Mouse (Mus musculus): ENCODE results near the gene Tbl2.

The Tbl2 gene

GRCm38 (mm10) chr5:135148715-135149052 lies 773 bp upstream of the Tbl2 start:
- DNase-seq (ENCODE audit: extremely low spot score, low spot score) = no peak

- no peak for DNase-seq (ENCODE audit: extremely low spot score, low spot score)
Observed at GRCm38 (mm10) chr5:135149820-135150178, 342 bp downstream of the Tbl2 start.

- no peak for DNase-seq (ENCODE audit: extremely low spot score, low spot score)
Observed at GRCm38 (mm10) chr5:135156496-135156895, 7.0 kb downstream of the Tbl2 start.

DNA sequence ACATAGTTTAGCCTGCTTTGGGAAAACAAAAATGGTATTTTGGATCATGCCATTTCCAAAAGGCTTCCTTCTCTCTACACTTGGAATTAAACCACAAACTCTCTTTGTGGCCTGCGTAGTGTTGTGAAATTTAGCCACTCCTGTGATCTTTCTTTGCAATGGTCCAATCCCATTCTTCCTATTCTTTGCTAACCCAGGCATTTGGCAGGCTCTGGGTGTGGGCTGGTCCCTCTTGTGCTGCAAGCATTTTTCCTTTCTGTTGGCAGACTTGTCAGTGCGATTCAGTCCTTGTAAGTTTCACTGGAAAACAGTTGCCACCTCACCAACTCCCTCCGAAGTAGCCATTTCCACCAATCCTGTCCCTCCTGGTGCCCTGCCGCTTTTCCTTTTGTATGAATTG lies 11.8 kb downstream of the Tbl2 start:
- no peak for DNase-seq (ENCODE audit: extremely low spot score, low spot score)

- DNase-seq (ENCODE audit: extremely low spot score, low spot score) = no peak
Observed at GRCm38 (mm10) chr5:135161650-135162049, 12.2 kb downstream of the Tbl2 start.

DNA sequence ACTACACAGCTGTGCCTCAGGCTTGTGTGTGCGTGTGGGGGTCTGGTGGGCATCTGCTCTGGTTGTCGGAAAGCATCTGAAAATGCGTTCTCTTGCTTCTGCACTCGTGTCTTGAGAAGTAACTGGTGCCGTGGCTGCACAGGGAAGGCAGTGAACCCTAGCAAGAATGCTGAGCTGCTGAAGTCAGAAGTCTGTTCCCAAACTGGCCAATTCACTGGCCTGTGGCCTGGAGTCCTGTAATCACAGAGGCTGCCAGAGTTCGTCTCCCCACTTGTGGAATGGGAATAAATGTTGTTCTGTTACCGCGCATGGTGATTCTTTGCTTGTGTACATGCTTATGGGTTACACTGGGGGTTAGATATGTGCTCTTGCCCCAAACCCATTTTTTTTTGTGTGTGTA lies 12.9 kb downstream of the Tbl2 start:
- no peak for DNase-seq (ENCODE audit: extremely low spot score, low spot score)

- no peak for DNase-seq (ENCODE audit: extremely low spot score, low spot score)
Observed at GRCm38 (mm10) chr5:135162821-135163220, 13.4 kb downstream of the Tbl2 start.

DNA sequence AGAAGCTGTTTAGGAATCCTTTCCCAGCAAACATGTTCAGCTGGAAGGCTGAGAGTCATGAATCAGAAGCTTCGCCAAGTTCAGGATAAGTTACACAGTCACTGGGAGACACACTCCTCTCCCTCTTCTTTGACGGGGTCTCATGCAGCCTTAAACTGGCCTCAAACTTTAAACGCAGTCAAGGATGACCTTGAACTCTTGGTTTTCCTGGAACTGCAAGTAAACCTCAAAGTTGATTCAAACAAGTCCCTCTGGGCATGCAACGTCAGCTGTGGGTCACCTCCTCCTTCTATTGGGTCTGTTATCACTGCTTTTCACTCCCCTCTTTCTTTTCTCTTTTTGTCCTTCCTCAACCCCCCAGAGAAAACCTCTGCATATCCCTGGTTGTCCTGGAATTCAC lies 17.5 kb downstream of the Tbl2 start:
- no peak for DNase-seq (ENCODE audit: extremely low spot score, low spot score)

- no peak for DNase-seq (ENCODE audit: extremely low spot score, low spot score)
Observed at GRCm38 (mm10) chr5:135167469-135167868, 18.0 kb downstream of the Tbl2 start.

DNA sequence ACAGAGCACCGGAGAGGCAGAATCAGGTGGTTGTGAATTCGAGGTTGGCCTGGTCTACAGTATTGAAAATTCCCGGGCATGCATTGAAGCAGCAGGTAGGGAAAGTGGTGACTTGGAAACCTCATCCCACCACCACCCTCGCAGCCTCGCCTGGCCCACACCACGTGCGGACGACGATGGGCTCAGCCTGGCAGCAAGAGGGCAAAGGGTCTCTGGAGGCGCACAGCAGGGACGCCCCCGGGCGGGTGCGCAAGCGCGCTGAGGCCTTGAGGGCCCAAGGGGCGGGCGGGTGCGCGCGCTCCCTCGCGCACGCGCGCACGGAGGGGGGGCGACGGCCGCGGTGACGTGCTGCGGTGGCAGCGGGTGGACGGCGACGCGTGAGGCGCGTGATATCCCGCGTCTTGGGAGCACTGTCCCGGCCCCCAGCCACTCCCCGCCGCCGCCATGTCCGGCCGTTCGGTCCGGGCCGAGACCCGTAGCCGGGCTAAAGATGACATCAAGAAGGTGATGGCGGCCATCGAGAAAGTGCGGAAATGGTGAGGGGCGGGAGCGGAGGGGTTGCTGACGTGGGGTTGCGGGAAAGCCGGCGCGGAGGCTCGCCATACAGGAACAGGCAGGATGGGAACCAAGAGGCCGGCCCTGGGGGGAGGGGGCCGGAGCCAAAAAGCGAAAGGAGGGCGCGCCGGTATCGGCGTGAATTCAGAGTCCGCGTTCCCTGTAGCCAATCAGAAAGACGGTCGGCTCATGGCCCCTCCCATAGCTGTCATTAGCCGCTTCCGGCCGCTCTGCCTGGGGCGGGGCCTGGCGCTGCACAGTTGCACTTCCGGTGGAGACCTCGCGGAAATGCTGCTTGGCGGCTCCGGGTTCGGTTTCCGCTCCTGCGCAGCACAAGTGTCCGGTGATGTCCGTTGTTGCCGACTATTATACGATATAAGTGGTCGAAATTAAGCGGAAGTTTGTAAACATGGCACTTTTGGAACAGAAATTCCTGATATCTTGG lies 18.9 kb downstream of the Tbl2 start, which contains the start of gene Bcl7b:
Gene Bcl7b, plus strand, starts transcription at position 221 of the 1,000 bp plus-strand sequence.
- DNase-seq (ENCODE audit: extremely low spot score, low spot score) = peak; percentile 96

GRCm38 (mm10) chr5:135169479-135169878 lies 20.0 kb downstream of the Tbl2 start:
- no peak for DNase-seq (ENCODE audit: extremely low spot score, low spot score)

GRCm38 (mm10) chr5:135171688-135172220 lies 22.3 kb downstream of the Tbl2 start:
- no peak for DNase-seq (ENCODE audit: extremely low spot score, low spot score)

GRCm38 (mm10) chr5:135172986-135173385 lies 23.5 kb downstream of the Tbl2 start:
- no peak for DNase-seq (ENCODE audit: extremely low spot score, low spot score)

DNA sequence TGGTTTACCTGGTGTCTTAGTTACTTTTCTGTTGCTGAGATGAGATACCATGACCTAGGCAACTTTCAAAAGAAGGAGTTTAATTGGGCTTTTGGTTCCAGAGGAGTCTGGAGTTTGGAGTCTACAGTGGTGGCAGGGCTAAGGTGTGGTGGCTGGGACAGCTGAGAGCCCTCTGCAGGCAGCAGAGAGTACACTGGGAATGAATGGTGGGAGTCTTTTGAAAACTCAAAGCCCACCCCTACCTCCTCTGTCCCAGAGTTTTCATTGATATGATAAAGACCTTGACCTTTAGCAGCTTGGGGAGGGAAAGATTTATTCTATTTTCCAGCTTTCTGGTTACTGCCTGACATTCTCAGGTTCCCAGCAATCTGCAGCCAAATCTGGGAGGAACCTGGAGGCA lies 25.6 kb downstream of the Tbl2 start:
- no peak for DNase-seq (ENCODE audit: extremely low spot score, low spot score)

- DNase-seq (ENCODE audit: extremely low spot score, low spot score) = no peak
Observed at GRCm38 (mm10) chr5:135178523-135178922, 29.1 kb downstream of the Tbl2 start.

DNA sequence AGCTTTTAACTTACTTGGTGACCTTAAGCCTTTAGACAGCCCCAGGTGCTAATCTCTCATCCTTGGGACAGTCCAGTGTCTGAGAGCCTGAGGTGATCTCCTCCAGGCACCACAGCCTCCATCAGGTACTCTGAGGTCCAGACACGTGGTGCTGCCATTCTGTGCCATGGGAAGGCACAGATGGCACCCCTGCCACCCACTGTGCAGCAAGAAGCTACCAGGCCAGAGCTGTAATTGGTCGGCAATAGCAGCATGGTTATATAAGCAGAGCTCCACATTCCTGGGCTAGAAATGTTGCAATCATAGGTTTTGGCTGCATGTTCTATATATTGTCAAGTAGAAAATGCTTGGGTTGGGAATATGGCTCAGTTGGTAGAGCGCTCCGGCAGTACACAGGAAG lies 29.5 kb downstream of the Tbl2 start:
- DNase-seq (ENCODE audit: extremely low spot score, low spot score) = no peak

GRCm38 (mm10) chr5:135179616-135180015 lies 30.2 kb downstream of the Tbl2 start:
- no peak for DNase-seq (ENCODE audit: extremely low spot score, low spot score)

DNA sequence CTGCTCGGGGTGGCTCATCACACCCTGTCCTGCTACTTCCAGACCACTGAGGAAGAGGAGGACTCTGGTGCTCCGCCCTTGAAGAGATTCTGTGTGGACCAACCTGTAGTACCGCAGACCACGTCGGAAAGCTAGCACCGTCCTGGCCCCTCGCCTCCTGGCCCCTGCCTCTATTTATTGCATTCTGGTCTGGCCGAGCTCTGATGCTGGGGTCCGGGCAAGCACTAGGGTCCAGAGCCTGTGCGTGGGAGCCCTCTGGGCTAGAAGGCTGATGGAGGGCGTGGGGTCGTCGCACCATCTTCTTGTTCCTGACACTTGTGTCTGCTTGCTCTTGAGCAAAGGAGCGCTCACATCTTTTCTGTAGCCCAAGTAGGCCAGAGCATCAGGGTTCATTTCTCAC lies 31.3 kb downstream of the Tbl2 start:
- DNase-seq (ENCODE audit: extremely low spot score, low spot score) = no peak

GRCm38 (mm10) chr5:135181776-135182175 lies 32.3 kb downstream of the Tbl2 start:
- DNase-seq (ENCODE audit: extremely low spot score, low spot score) = no peak

GRCm38 (mm10) chr5:135183131-135183861 lies 33.8 kb downstream of the Tbl2 start:
- DNase-seq (ENCODE audit: extremely low spot score, low spot score) = no peak

GRCm38 (mm10) chr5:135185016-135185415 lies 35.6 kb downstream of the Tbl2 start:
- DNase-seq (ENCODE audit: extremely low spot score, low spot score) = no peak

GRCm38 (mm10) chr5:135185596-135185995 lies 36.1 kb downstream of the Tbl2 start:
- DNase-seq (ENCODE audit: extremely low spot score, low spot score) = no peak

All from neural tube, embryonic 10.5 days (tissue).